Mouse (Mus musculus): Measurements from ENCODE around the gene Acad9. TPM values are rescaled to one million over a fixed set of nuclear protein-coding genes. Genes with fewer than 3 reads are reported as not detected.

Gene Acad9
- total and polyA plus RNA-seq, 3 experiments = 61.7 to 86.4 (median 77.8) TPM

DNA sequence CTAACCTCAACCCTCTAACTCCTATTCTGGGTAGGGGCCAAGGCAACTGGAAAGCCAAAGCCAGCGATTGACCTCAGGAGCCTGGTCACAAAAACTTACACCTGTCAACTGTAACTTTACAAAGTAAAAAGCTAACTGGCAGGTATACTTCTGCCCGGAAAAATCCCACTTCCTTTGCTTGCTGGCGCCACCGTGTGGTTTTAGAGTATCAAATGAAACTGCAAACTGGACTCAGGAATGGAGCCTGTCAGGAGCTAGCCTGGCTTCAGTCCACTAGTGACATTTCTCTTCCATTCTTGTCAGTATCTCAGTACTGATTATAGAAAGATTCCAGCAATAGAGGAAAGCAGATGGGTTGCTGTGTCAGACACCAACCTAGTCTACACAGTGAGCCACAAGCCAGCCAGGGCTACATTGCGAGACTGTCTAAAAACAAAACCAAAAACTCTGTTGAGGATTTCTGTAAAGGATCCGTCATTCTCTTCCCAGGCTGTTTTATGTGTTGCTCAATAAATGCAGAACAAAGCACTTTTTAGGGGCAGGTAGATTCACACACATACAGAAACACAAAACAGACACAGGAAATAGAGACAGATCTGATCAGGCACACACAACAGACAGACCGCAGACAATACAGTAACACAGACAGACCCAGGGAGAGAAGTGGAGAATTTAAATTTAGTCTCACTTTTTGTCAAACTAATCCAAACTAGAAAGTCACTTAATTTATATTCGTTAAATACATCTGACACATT is 5.5 kb upstream of the Acad9 start:
- Histone ChIP-seq H3K9ac (ENCODE audit: insufficient read depth, low read depth) (peak overlapping the region; percentile 63), H3K4me1 (ENCODE audit: control insufficient read depth in 1 of 2, insufficient read depth in 2 of 2) (peaks cover 5 to 33% of the 10 kb centered on the region in 2 experiments; a peak in 3 of 4 replicates), H3K4me2 (ENCODE audit: insufficient read depth, low read depth, poor library complexity, severe bottlenecking) (peak overlapping the region; percentile 90), H3K4me3 (replicated peaks in 1 of 3; ENCODE audit: low read depth in 2 of 3, low read length in 2 of 3, poor library complexity in 1 of 3) (peak overlapping the region in 1 of 3 experiments; percentile 17), H3K36me3 (replicated peaks in 1 of 2; ENCODE audit: control insufficient read depth in 1 of 2, insufficient read depth in 1 of 2, low read length in 1 of 2) (no peaks in the 10 kb centered on the region), H3K27me3 (replicated peaks) (no peaks in the 10 kb centered on the region), H3K79me2 (replicated peaks; ENCODE audit: control insufficient read depth, extremely low read depth, insufficient read depth, poor library complexity, severe bottlenecking) (no peaks in the 10 kb centered on the region), H3K9me3 (replicated peaks; ENCODE audit: low read length) (no peaks in the 10 kb centered on the region), H3K27ac (ENCODE audit: insufficient read depth, low read depth) (no peak overlapping the region)
- TF ChIP-seq IRF4 (IDR thresholded peaks at IDR 0.05; ENCODE audit: low read depth, low read length) (peak; percentile 63), SMC3 (IDR thresholded peaks at IDR 0.05; ENCODE audit: low read depth, low read length) (peak; percentile 87), CTCF (conservative IDR thresholded peaks at IDR 0.05 in 1 of 2, IDR thresholded peaks at IDR 0.05 in 1 of 2; ENCODE audit: low read depth in 2 of 2, low read length in 2 of 2) (peak; percentile 23 to 90; a peak in 3 of 4 replicates), NELFE (IDR thresholded peaks at IDR 0.05; ENCODE audit: low read depth, low read length) (no peak), ELF1 (IDR thresholded peaks at IDR 0.05; ENCODE audit: low read depth, low read length) (peak; percentile 20; the same call in 1 of the 2 replicates), ETS1 (conservative IDR thresholded peaks at IDR 0.05; ENCODE audit: low read depth, low read length) (no peak), MEF2A (IDR thresholded peaks at IDR 0.05; ENCODE audit: borderline replicate concordance, low read depth, low read length) (0 out of 2 replicates have a peak, but pooled peaks have one; percentile 1), RAD21 (IDR thresholded peaks at IDR 0.05; ENCODE audit: low read depth, low read length) (peak; percentile 84)
- dilution Hi-C loops (cut with MboI; ENCODE audit: extremely low pct_ligation_motif_present, extremely low pct_unique_long_range_greater_than_20kb, low sequenced_read_pairs) (no loop called here), in situ Hi-C loops (cut with MboI; ENCODE audit: low pct_ligation_motif_present, low pct_unique_long_range_greater_than_20kb, low sequenced_read_pairs) (loop anchor here (10.0 kb wide), 1 partner anchor 365 kb away; no protein-coding TSS in a partner anchor)
- DNase-seq (ENCODE audit: extremely low read depth) = peak; percentile 77

DNA sequence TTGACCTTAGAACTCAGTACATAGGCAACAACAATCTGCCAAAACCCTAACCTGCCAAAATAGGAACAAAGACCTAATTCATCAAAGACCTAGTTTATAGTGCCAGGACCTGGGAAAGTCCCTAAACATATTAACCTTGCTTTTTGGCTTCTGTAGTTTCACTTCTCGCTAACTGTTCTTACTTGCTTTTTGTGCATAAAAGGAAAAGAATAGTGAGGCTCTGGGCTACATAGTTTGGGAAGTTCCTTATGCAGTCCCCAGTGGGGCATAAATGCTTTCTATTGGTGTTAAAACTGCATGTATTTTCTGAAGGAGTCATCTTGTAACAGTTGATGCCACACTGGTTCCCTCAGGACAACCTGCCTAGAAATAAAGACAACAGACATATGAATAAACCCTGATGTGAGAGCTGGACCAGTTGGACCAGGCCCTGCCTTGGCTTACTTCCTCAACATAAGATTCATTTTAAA is 1.2 kb upstream of the Acad9 start:
- DNase-seq (ENCODE audit: extremely low read depth) = peak; percentile 89
- H3K79me2 ChIP-seq (replicated peaks; ENCODE audit: control insufficient read depth, extremely low read depth, insufficient read depth, poor library complexity, severe bottlenecking) = peaks cover 37% of the 10 kb centered on the region
- H3K4me3 ChIP-seq (replicated peaks in 1 of 3; ENCODE audit: low read depth in 2 of 3, low read length in 2 of 3, poor library complexity in 1 of 3) = no peak overlapping the region
- H3K9ac ChIP-seq (ENCODE audit: insufficient read depth, low read depth) = peak overlapping the region; percentile 61; the same call in 1 of the 2 replicates
- H3K4me2 ChIP-seq (ENCODE audit: insufficient read depth, low read depth, poor library complexity, severe bottlenecking) = peak overlapping the region; percentile 47
- peaks cover 10 to 18% of the 10 kb centered on the region in 2 experiments for H3K36me3 ChIP-seq (replicated peaks in 1 of 2; ENCODE audit: control insufficient read depth in 1 of 2, insufficient read depth in 1 of 2, low read length in 1 of 2)
- peaks cover 11 to 60% of the 10 kb centered on the region in 2 experiments for H3K4me1 ChIP-seq (ENCODE audit: control insufficient read depth in 1 of 2, insufficient read depth in 2 of 2)
- H3K9me3 ChIP-seq (replicated peaks; ENCODE audit: low read length) = no peaks in the 10 kb centered on the region
- peak overlapping the region; percentile 97 for H3K27ac ChIP-seq (ENCODE audit: insufficient read depth, low read depth)
- dilution Hi-C loops (cut with MboI; ENCODE audit: extremely low pct_ligation_motif_present, extremely low pct_unique_long_range_greater_than_20kb, low sequenced_read_pairs) = no loop called here
- in situ Hi-C loops (cut with MboI; ENCODE audit: low pct_ligation_motif_present, low pct_unique_long_range_greater_than_20kb, low sequenced_read_pairs) = loop anchor here (10.0 kb wide), 1 partner anchor 370 kb away; no protein-coding TSS in a partner anchor
- H3K27me3 ChIP-seq (replicated peaks) = no peaks in the 10 kb centered on the region
- TF ChIP-seq E2F4 (IDR thresholded peaks at IDR 0.05; ENCODE audit: insufficient replicate concordance, low read depth, low read length) (no peak; the same call in 1 of the 2 replicates), MEF2A (IDR thresholded peaks at IDR 0.05; ENCODE audit: borderline replicate concordance, low read depth, low read length) (peak; percentile 72), ZMIZ1 (IDR thresholded peaks at IDR 0.05; ENCODE audit: low read depth, low read length) (no peak; the same call in 1 of the 2 replicates), JUN (IDR thresholded peaks at IDR 0.05; ENCODE audit: insufficient read depth, low read depth, low read length) (0 out of 2 replicates have a peak, but pooled peaks have one; percentile 21), USF2 (conservative IDR thresholded peaks at IDR 0.05; ENCODE audit: low read depth, low read length) (no peak), EP300 (IDR thresholded peaks at IDR 0.05; ENCODE audit: low read length) (peak; percentile 83), ELF1 (IDR thresholded peaks at IDR 0.05; ENCODE audit: low read depth, low read length) (peak; percentile 31; the same call in 1 of the 2 replicates), ZKSCAN1 (IDR thresholded peaks at IDR 0.05; ENCODE audit: borderline replicate concordance, low read depth, low read length) (no peak), IRF4 (IDR thresholded peaks at IDR 0.05; ENCODE audit: low read depth, low read length) (peak; percentile 92), BHLHE40 (IDR thresholded peaks at IDR 0.05; ENCODE audit: low read depth, low read length) (0 out of 2 replicates have a peak, but pooled peaks have one; percentile 34), ETS1 (conservative IDR thresholded peaks at IDR 0.05; ENCODE audit: low read depth, low read length) (peak; percentile 68), ZC3H11A (IDR thresholded peaks at IDR 0.05; ENCODE audit: low read depth, low read length) (no peak), MAZ (IDR thresholded peaks at IDR 0.05; ENCODE audit: low read depth, low read length) (no peak), TCF12 (IDR thresholded peaks at IDR 0.05; ENCODE audit: low read depth, low read length) (peak; percentile 45; the same call in 1 of the 2 replicates), MAX (IDR thresholded peaks at IDR 0.05; ENCODE audit: low read length) (no peak), UBTF (IDR thresholded peaks at IDR 0.05; ENCODE audit: low read depth, low read length) (no peak), POLR2A (IDR thresholded peaks at IDR 0.05; ENCODE audit: low read depth, low read length) (0 out of 2 replicates have a peak, but pooled peaks have one; percentile 10), USF1 (IDR thresholded peaks at IDR 0.05; ENCODE audit: low read depth, low read length) (no peak), SIN3A (IDR thresholded peaks at IDR 0.05; ENCODE audit: low read length) (no peak), SMC3 (IDR thresholded peaks at IDR 0.05; ENCODE audit: low read depth, low read length) (no peak), RCOR1 (conservative IDR thresholded peaks at IDR 0.05; ENCODE audit: low read depth, low read length) (no peak), ZNF384 (IDR thresholded peaks at IDR 0.05; ENCODE audit: low read depth, low read length) (peak; percentile 33; the same call in 1 of the 2 replicates), JUND (conservative IDR thresholded peaks at IDR 0.05; ENCODE audit: low read depth, low read length) (peak; percentile 39; the same call in 1 of the 2 replicates), POLR2AphosphoS2 (IDR thresholded peaks at IDR 0.05; ENCODE audit: low read depth, low read length) (no peak), TBP (conservative IDR thresholded peaks at IDR 0.05; ENCODE audit: low read depth, low read length) (peak; percentile 74), KAT2A (IDR thresholded peaks at IDR 0.05; ENCODE audit: insufficient replicate concordance, low read length) (no peak)
